Mouse (Mus musculus) kidney, adult 9 months (tissue): Measurements from ENCODE around the gene Mrgpra2a.
"Not testable (repeated sequence)": the region's sequence is repeated elsewhere in the genome, so short reads cannot be mapped to it uniquely, and the experiment has no call there.

Source experiments
- DNase-seq: peaks from one replicate; pipeline ENCODE4 v3.0.0; 2022

Gene Mrgpra2a

GRCm38 (mm10) chr7:47452015-47452414, at the start of gene Mrgpra2a:
Gene Mrgpra2a (minus strand): TSS chr7:47452139.
- DNase-seq, result not testable (repeated sequence)

DNA sequence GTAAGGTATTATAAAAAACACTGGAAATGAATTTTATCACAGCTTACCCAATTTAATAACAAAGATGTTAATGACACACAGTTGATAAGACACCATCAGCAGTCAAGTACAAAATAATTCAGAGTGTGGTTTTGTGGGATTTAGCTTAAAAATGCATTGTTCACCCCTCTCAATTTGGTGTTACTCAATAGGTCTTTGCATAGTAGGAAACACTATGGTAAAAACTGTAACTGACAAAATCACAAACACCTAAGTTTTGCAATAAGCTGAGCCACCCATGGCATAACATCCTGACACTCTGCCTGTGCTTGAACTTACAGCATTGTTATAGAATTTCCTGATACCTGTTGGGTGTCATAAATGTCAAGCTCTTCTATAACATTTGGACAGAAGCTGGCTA, 39.3 kb upstream of the Mrgpra2a start:
- not testable (repeated sequence) for DNase-seq

- not testable (repeated sequence) for DNase-seq
These were observed 37.5 kb upstream of the Mrgpra2a start for GRCm38 (mm10) chr7:47489438-47489837.

DNA sequence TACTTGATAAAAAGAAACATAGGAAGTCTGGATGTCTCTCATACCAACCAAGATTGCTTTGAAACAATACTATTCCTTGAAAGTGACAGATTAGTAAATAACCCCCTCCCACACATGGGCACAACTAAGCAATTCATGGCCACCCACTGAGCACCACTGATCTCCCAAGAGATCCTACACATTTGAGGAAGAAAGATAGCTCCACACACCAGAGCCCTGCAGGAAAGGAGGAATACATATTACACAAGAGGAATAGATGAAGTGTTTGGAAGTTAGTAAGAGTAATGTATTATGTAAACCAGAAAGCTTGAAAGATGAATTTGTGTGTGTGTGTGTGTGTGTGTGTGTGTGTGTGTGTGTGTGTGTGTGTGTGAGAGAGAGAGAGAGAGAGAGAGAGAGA, 31.2 kb upstream of the Mrgpra2a start:
- DNase-seq, result not testable (repeated sequence)

GRCm38 (mm10) chr7:47473904-47474303, 22.0 kb upstream of the Mrgpra2a start:
- not testable (repeated sequence) for DNase-seq

- DNase-seq, result not testable (repeated sequence)
These were observed 13.5 kb upstream of the Mrgpra2a start for GRCm38 (mm10) chr7:47465278-47465981.

GRCm38 (mm10) chr7:47445729-47446128, 6.2 kb downstream of the Mrgpra2a start:
- DNase-seq, result not testable (repeated sequence)

DNA sequence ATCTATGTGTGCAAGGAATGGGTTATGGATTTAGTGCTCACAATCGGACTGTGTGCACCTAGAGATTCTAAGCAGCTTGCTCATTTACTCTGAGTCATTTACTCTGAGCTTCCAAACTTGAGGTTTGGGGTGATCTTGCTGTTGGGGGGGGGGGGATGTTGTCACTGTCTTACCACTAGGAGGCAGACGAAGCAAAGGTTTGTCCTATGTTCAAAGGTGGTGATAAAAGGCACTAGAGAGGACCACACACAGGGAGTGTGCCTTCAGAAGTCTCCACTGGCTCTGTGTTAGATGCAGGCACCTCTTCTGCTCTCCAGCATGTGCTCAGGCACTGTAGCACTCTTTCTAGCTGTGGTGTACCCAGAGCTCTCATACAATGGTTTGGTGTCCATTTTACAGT, 15.5 kb downstream of the Mrgpra2a start:
- DNase-seq, result not testable (repeated sequence)

GRCm38 (mm10) chr7:47427815-47428508, 24.0 kb downstream of the Mrgpra2a start:
- DNase-seq, result not testable (repeated sequence)

GRCm38 (mm10) chr7:47410602-47411001, 41.3 kb downstream of the Mrgpra2a start:
- DNase-seq, result no peak

GRCm38 (mm10) chr7:47409545-47409944, 42.4 kb downstream of the Mrgpra2a start:
- no peak for DNase-seq

- no peak for DNase-seq
These were observed 50.8 kb downstream of the Mrgpra2a start for GRCm38 (mm10) chr7:47401125-47401524.
